Mouse (Mus musculus) left cerebral cortex, postnatal 10 days (tissue): ENCODE results near the gene Sema5b. TPM values are rescaled to one million over a fixed set of nuclear protein-coding genes. Genes with fewer than 3 reads are reported as not detected.
A peak's percentile ranks its signal among the peaks of the same experiment; 100 is the strongest.

Experiments used
- DNase-seq, 2 experiments: peaks; one replicate each; pipeline ENCODE4 v3.0.0; 2021 to 2022; ENCODE audit warnings: low spot score in 2 of 2, mixed read lengths in 1 of 2; ENCODE audit errors: extremely low spot score in 1 of 2
- intact Hi-C: fragments of 180-260 bp; cut with DNase I; formaldehyde crosslinking; loops from one replicate; pipeline ENCODE4 v1.15.1; 2025
- total RNA-seq, 2 experiments: library from RNA; stranded (reverse); gene quantifications; 2 replicates each; pipeline ENCODE4 v1.2.3; 2021

The Sema5b gene
- total RNA-seq, 2 experiments from 2014 or later: 27.4 to 29.5 TPM

DNA sequence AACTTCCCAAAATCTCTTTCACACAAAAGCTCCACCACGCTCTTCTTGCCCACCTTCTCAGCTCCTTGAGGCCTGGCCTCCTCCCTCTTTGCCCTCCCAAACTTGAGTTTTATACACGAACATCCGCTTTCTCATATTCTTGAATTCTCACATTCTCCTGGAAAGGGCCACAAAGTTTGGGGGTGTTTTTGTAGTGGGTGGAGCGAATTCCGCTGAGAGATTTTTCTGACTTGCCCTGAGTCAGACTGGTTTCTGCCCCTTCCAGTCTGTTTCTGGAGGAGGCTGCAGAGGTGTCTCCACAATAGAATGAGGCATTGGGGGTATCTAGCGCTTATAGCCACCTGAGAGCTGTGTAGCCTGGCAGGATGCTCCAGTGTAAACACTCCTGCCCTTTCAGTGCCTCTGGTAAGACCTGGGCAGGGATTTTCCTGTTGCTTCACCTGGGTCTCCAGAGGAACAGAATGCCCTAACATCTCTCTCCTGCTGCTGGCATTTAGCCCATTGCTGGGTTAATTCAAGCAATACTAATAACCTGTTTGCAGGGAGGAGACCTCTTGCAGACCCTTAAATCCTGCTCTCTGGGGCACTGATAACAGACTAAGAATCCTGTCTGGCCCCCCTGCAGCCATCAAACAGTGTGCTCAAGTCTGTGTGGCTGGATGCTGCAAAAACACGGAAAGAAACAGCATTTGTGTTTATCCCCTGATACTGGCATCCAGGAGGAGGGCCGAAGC is 46.3 kb downstream of the Sema5b start:
- intact Hi-C loops: no loop called here
- DNase-seq: no peak

- peak in 1 of 2 experiments; percentile 56 for DNase-seq
- intact Hi-C loops: no loop called here
These were observed 47.0 kb downstream of the Sema5b start for GRCm38 (mm10) chr16:35587866-35588465.

GRCm38 (mm10) chr16:35588731-35589151 is 47.8 kb downstream of the Sema5b start:
- no peak for DNase-seq
- intact Hi-C loops: no loop called here

GRCm38 (mm10) chr16:35591756-35592155 is 50.8 kb downstream of the Sema5b start:
- DNase-seq: peak; percentile 53 to 57
- intact Hi-C loops: loop anchor here (5.0 kb wide), 1 partner anchor 49 kb away; the partner anchor contains the start of gene Sema5b

- DNase-seq: peak in 1 of 2 experiments; percentile 84
- intact Hi-C loops: loop anchor here (5.0 kb wide), 1 partner anchor 50 kb away; the partner anchor contains the start of gene Sema5b
These were observed 51.5 kb downstream of the Sema5b start for GRCm38 (mm10) chr16:35592274-35593065.

DNA sequence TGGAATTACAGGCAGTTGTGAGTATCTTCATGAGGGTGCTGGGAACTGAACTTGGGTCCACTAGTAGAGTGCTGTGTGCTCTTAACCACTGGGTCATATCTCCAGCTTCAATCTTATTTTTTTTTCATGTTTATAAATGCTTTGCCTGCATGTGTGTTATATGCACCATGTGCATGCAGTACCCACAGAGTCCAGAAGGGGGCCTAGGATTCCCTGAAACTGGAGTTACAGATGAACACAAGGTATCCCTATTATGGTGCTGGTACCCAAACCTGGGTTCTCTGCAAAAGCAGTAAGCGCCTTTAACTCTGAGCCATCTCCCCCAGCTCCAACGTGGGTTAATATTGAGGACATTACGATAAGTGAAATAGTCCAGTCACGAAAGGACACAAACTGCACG is 52.5 kb downstream of the Sema5b start:
- intact Hi-C loops: loop anchor here (5.0 kb wide), 1 partner anchor 51 kb away; the partner anchor contains the start of gene Sema5b
- no peak for DNase-seq

- DNase-seq: no peak
- intact Hi-C loops: no loop called here
These were observed 55.3 kb downstream of the Sema5b start for GRCm38 (mm10) chr16:35596241-35596640.

DNA sequence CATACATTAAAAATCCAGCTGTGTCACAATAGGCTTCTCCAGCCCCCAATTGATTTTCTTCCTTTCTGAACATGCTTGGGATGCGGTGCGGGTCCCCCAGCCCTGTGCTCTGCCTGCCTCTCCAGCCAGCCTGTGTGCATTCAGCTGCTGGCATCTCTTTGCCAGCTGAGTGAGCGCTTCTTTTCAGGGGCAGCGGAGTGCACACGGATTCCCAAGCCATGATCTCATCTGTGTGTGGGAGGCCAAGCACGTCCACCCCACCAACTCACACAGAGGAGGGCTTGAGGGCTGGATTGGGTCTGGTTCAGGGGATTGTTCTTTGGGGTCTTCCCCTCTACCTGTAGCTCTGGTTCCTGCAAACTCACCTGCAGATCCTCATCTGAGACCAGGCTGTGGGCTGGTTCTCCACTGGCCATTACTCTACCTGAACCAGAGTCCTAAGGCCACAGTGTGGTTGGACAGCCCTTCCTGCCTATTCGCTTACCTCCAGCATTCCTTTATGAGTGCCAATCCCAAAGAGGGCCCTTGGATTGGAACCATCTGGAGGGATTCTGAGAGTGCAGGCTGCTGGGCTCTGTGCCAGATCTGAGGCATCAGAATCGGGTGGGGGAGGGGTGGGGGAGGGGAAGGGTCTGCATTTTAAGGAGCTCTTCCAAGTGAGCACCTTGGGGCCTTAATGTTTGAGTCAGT is 55.9 kb downstream of the Sema5b start:
- intact Hi-C loops: no loop called here
- DNase-seq: peak in 1 of 2 experiments; percentile 43

DNA sequence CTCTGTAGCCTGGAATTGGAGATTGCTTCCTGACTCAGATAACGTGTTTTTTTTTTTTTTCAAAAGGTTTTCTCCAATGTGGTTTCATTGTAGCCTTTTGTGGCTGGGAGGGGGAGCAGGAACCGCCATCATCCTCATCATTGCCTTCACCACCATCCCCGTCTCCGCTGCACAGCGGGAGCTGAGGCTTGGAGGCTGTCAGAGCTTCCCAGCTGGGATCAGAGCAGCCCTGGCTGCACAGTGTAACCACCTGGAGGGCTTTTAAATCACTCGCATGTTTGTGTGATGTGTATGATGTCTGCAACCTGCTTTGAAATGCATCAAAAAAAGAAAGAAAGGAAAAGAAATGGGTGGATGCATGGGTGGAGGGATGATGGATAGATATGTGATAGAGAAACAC is 57.0 kb downstream of the Sema5b start:
- intact Hi-C loops: no loop called here
- no peak for DNase-seq

- DNase-seq: no peak
- intact Hi-C loops: no loop called here
These were observed 57.9 kb downstream of the Sema5b start for GRCm38 (mm10) chr16:35598802-35599201.

DNA sequence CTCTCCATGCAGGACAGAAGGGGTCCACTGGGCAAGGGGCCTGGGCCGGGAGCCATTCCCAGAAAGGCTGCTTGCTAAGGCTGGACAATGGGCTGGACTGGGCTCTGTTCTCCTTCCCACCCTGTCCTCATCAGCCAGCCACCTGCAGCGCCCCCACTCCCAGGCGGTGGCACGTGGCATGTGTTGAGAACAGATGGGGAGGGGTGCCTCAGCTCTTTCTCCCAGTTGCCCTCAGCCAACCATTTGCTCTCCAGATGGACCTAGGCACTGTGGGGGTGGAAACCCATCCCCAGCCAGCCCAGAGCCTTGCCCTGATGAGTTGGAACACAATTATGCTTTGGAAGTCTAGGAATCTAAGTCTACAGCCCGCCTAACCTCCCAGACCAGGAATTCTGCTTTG is 59.3 kb downstream of the Sema5b start:
- intact Hi-C loops: no loop called here
- DNase-seq: peak in 1 of 2 experiments; percentile 41

GRCm38 (mm10) chr16:35601426-35601825 is 60.5 kb downstream of the Sema5b start:
- intact Hi-C loops: no loop called here
- no peak for DNase-seq

- no peak for DNase-seq
- intact Hi-C loops: no loop called here
These were observed 61.6 kb downstream of the Sema5b start for GRCm38 (mm10) chr16:35602529-35602928.

GRCm38 (mm10) chr16:35603729-35604522 is 63.0 kb downstream of the Sema5b start:
- DNase-seq: peak; percentile 56 to 74
- intact Hi-C loops: no loop called here

DNA sequence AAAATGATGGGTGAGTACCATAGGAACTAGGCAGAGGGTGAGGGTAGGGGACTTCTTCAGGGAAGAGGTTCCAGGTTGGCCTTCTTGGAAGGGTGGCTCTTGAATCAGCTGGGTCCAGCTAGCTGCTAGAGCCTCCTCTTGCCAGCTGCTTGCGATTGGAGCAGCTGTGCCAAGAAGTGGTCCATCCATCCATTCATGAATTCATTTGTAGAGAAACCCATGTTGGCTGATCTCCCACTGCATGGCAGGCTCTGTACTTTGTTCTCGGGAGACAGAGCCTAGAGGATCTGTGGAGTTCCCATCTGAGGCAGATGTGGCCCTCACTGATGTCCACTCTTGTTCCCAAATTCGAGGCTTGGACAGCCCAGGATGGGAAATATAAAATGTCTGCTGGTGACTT is 66.3 kb downstream of the Sema5b start:
- intact Hi-C loops: no loop called here
- no peak for DNase-seq

DNA sequence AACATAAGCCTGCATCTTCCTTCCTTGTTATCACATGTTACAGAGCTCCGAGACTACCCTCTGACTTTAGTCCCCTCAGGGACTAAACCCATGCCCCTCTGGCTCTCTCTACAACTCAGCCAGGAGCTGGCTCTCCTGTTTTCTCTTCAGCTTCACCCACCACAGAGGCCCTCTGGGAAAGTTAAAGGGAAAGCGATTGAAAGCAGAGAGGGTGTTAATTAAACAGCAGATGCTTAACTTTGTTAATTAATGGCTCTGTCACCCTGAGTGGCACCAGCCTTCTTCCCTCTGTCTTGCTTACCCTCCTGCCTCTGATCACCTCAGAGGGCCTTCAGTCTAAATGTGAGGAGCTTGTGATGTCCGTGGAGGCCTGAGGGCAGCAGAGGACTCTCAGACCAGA is 67.3 kb downstream of the Sema5b start:
- intact Hi-C loops: no loop called here
- DNase-seq: no peak

DNA sequence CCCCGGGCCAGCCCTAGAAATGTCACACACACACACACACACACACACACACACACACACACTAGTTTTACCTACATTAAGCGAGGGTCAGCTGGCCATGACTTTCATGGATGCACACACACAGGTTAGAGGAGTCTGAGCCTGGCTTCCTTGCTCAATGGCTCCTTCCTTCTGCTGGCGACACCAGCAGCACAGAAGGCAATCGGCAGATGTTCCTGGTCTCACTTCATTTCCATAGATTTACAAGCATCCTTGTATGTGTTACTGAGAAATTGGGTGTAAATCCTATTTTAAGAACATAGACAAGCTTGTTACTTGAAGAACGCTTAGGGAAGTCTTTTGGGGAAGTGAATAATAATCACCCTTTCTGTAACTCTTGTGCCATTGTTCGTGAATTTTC is 68.6 kb downstream of the Sema5b start:
- intact Hi-C loops: no loop called here
- DNase-seq: no peak
